Mouse (Mus musculus) 416B (cell line): Measurements from ENCODE around the gene Lzts3.
A peak's percentile ranks its signal among the peaks of the same experiment; 100 is the strongest.
"Not testable (repeated sequence)": the region's sequence is repeated elsewhere in the genome, so short reads cannot be mapped to it uniquely, and the experiment has no call there.

ENCODE experiments used
- DNase-seq: peaks from one replicate; pipeline ENCODE4 v3.0.0; 2011; ENCODE audit warnings: low read depth

Lzts3 gene

DNA sequence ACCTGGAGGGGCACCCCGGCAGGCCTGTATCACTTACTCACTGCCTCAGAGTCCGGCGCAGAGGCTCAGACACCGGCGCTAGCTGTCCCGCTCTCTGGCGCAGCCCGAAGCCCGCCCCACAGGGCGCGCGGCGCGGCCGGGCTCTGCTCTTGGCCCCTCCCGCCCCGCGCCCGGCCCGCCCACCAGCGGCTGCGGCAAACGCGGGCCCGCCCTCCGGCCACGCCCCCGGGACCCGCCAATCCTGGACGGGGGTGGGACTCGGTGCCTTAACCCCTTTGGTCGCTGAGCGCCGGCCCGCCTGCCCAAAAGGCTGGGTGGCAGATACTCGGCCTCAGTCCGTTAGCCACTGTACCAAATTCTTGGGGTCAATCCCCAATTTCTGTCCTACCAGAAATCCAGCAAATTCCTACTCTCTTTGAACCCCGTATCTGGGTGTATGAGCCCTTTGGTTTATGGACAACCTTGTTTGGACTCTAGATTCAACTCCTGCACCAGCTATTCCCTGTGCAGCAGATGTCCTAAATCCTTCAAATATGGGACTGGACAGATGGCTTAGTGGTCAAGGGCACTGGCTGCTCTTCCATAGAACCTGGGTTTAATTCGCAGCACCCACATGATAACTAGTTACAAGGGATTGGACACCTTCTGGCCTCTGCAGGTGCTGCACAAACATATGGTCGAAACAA, at the start of gene Lzts3:
Gene Lzts3, minus strand, starts transcription at position 120 of the 686 bp plus-strand sequence.
- peak; percentile 69 for DNase-seq

DNA sequence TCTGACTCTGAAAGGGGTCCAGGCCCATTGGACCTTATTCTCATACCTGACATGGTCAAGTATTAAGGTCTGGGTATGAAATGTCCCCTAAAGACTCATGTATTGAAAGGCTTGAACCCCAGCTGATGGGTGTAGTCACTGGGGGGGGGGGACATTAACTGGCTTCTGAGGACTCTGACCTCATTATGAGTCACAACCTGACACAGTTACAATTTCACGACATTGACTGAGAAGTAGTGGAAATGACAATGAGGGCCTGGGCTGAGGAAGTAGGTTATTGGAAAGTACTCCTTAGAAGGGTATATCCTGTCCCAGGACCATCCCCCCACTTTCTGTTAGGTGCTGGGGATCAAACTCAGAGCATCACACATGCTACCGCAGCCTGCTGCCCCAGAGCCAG, 46.4 kb upstream of the Lzts3 start:
- peak; percentile 72 for DNase-seq

DNA sequence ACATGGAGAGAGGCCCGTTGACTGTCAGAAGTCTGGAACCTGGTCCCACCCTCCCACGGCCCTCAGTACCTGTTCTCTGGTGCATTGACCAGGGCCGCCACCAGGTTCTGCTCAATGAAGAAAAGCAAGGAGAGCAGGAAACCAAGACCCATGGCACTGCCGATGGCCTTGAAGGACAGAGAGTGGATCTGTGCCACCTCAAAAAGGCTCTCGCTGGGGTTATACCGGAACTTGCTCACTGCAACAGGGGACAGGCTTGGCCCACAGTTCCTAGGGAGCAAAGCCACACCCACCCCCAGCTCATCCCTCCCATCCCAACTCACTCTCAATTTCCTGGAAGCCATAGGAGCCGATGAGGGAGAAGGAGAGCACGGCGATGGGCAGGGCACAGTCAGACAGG, 42.8 kb upstream of the Lzts3 start:
- DNase-seq = no peak

DNA sequence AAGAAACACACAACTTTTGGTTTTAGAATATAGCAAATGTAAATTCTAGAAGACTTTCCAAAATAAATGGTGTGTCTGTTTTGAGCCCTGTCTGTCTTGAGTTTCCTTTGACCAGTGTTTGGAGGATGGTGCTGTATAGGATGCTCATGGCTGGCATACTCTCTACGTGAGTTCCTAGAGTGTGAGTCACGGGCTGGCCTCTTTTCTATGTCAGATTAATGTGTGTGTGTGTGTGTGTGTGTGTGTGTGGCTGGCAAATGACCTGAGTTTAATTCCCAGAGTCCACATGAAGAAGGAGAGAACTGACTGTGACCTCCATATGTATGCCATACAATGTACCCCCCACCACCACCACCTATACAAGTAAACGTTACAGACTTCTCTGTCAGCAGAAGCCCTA, 38.9 kb upstream of the Lzts3 start:
- DNase-seq = no peak

DNA sequence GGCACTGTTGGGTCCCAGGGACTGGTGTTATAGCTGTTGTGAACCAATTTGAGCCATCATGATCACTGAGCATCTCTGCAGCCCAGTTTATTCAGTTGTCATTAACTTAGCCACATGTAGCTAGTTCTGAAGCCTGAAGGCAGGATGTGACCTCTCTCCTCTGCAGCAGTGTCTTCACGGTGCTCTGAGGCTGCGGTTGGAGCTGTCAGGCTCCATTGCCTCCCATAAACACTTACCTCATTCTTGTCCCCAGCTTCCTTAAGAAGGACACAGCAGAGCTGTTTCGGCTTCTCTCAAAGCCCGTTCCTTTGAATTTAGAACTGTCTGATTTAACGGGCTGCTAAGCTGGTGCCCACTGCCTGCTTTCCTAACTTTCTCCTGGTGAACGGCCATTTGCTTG, 37.3 kb upstream of the Lzts3 start:
- no peak for DNase-seq

DNA sequence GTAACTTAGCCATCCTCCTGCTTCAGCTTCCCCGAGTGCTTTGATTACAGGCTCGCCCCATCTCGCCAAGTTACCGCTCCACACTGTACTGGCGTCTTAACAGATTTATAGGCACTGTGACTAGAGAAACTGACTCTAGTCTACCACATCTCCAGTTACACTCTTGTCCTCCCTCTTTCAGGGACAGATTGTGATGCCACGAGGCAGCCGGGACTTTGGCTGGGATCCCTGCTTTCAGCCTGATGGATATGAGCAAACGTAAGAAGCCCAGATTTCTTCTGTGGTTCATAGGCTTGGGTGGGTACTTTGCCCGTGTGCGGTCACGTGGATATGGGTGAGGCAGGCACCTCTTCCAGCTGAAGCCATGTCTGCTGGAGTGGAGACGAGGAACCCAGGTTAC, 36.6 kb upstream of the Lzts3 start:
- DNase-seq = no peak

DNA sequence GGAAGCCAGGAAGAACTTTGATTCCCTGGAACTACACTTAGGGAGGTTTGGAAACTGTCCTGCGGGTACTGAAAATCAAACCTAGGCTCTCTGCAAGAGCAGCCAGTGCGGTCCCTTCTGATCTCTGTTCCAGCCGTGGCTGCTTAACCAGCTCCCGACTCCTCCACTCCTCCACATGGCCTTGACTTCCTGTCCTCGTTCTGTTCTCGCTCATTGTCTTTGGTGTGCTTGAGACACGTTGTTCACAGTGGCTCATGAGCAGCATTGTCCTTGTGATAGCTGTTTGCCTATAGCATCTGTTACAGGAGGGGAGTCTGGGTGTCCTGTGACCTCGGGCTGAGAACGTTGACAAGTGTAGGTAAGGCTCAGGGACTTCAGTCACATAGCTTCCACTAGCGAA, 34.6 kb upstream of the Lzts3 start:
- DNase-seq = no peak

DNA sequence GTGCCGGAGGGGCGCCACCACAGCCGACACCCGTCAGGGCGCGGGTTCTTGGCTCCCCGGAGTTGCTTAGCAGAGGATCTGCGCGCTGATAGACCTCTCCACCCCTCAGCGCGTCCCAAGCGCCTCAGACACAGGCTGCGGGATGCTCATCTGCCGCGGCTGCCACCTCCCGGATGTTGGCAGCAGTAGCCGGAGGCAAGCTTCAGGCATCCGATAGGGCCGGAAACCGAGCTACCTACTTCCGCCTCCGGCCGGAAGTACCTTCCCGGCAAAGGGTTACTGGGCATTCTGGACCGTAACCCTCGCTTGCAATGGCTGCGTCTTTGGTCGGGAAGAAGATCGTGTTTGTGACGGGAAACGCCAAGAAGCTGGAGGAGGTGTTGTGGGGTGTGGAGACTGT, 25.0 kb upstream of the Lzts3 start, which contains the start of gene Itpa:
Gene Itpa, plus strand, starts transcription at position 52 of the 400 bp plus-strand sequence.
- DNase-seq = peak; percentile 90

DNA sequence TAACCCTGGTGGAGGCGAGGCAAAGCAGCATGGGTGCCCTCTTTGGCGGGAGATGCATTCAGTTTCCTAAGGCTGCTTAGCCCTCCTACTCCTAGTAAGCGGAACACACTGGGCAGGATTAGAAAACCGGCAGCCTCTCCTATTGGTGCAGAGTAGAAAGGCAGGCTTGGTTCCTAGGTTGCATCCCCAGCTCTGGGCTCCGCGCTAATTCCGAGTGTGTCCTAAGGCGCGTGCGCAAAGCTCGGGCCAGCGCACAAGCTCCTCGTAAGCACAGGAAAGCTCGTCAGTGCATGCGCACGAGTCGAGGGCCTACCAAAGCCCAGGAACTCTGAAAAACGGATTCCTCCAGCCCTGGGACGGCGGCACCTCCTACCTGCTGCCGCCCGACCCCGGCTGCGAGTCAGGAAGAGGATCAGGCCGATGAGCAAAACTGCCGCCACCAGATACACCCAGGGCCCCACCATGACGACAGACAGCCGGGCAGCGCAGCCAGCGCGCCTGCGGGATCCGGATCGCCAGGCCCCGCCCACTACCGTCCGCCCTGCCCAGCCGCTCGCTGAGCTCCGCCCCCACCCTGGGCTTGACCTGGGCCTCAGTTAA, 21.6 kb upstream of the Lzts3 start, which contains the start of gene Ddrgk1:
Gene Ddrgk1, minus strand, starts transcription at position 558 of the 600 bp plus-strand sequence.
- DNase-seq = peak; percentile 99

DNA sequence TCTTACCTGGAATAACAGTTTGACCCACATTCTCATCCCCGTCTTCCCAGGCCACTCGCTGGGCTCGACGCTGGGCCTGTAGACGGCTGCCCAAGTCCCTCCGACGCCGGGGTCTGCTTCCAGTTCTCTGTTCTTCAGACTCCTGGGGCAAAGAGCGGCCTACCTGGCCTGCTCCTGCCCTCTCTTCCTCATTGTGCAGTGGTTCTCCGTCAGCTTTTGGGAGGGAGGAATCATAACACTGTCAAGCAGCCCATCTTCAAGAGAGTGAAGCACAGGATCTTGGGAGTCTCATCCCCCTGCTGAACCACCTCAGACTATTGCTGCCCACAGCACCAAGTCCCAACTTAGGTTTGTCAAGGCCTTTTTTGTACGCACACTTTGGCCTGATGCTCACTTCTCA, 20.7 kb upstream of the Lzts3 start:
- no peak for DNase-seq

DNA sequence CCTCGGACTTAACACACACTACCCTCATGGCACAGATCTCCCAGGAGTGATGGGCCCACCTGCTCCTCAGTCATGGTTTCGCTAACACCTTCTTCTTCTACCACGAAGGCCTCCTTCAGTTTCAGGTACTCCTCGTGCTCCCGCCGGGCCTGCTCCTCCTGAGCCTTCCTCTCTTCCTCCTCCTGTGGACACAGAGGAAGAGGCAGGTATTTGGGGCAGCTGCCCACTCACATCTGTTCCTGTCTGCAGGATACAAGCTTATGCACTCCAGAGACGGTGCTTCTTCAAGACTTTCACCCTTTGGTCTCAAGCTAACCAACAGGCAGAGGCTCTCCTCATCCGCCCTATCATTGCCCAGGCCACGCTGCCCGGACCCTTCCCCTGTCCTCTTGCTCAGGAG, 15.9 kb upstream of the Lzts3 start:
- no peak for DNase-seq

DNA sequence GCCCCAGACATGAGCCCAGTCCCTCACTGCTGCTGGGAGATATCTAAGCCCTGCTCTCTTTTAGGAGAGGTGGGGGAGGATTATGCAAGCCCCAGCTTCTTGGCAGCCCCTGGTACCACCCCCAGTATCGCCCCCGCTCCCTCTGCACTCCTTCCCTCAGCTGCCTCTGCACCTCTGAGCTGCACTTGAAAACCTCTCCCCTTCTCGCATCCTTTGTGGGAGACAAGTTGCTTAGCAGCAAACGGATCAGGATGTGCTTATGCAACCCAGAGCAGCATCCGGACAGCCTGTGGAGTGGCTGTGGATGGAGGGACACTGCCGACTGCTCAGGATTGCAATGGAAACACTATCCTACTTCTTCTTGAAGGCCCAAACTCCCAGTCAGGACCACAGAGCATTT, 14.9 kb upstream of the Lzts3 start:
- no peak for DNase-seq

DNA sequence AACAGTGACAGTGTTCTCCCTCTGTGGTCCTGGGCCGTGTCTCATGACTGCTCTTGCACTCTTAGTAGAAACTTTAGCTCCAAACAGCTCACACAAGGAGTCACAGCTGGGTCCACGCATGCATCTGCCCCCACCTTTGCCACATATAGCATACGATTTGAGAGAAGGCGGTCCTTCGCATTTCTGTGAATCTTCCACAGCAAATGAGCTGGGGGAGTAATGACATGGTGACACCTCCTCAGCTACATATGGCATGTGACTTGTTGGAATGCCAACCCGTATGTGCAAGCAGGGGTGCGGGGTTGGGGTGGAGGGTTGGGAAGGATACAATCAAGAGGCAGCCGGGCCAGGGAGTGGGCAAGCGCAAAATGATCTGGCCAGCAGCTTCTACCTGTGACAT, 13.9 kb upstream of the Lzts3 start:
- no peak for DNase-seq

DNA sequence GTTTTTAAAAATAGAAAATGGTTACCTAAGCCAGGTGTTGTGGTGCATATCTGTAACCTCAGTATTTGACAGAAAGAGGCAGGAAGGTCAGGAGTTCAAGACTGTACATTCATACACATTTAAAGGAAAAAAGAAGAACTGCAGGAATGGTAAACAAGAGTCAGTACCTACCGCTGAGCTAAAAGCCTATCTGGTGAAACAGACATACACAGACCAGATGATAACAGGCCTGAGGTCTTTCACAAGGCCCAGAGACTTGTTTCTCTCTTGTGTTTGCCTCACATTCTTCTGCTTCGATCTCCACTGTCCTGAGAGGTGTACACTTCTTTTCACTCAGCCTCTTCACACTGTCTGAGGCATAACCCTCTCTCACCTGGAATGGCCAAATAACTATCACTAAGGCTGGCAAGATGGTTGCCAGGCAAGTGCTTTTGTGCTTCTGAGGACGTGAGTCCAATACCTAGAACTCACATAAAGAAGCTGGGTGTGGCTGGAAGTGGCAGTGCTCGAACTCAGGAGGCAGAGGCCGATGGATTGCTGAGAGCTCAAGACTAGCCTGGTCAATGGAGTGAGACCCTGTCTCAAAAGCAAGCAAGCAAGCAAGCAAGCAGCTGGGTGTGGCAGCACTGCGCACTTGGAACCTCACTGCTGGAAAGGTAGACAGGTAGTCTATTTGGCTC, 13.2 kb upstream of the Lzts3 start:
- DNase-seq = no peak

DNA sequence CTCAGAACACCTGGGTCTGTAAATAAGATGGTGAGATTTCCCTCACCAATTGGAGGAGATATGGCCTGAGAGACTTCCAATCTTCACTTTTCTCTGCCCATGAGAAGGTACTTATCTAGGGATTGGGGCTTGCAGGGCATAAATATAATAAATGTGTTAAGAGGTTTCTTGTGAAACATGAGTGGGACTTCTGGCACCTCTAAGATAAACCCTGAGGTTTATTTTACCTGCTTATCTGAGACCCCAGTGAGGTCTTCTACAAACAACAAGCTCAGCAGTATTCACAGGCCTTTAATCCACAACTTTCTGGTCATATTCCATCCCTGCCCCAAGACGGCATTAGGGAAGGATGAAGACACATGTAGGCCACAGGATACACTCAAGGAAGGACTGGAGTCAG, 11.2 kb upstream of the Lzts3 start:
- no peak for DNase-seq

DNA sequence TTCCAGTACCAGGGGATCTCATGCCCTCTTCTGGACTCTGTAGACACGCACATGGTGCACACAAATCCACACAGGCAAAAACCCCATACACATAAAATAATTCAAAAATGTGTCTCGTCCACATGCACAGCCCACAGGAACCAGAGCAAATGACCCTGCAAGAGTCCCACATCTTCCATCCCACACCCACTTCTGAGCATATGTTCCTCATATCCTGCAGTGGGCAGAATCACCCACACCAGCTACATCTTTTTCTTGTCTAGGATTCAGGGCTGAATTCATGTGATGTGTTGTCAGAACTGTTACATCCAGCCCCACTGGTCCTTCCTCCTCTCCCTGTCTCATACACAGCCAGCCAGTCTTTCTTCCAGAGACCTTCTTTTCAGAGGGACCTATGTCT, 10.7 kb upstream of the Lzts3 start:
- DNase-seq = no peak

DNA sequence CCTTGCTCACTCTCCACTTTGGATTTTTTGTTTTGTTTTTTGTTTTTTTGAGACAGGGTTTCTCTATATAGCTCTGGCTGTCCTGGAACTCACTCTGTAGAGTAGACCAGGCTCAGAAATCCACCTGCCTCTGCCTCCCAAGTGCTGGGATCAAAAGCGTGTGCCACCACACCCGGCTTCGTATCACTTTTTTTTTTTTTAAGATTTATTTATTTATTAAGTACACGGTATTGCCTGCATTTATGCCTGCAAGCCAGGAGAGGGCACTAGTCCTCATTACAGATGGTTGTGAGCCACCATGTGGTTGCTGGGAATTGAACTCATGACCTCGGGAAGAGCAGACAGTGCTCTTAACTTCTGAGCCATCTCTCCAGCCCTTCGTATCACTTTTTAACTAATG, 6.4 kb upstream of the Lzts3 start:
- not testable (repeated sequence) for DNase-seq

DNA sequence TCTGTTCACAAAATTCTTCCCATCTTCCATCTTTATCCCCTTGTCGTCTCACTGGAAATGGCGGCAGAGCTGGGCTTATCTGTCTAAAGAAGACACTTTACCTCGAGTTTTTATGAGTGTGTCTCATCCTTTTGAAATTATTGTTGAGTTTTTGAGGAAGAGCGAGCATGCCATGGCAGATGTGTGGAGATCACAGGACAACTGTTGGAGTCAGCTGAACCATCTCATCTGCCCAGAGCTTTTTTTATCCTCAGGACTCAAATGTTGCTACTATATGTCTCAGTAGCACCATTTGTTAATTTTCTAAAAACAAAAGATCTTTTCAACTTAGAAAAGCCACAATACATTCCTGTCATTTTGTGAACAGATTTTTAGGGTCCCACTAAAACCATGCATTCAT, 2.6 kb upstream of the Lzts3 start:
- no peak for DNase-seq

DNA sequence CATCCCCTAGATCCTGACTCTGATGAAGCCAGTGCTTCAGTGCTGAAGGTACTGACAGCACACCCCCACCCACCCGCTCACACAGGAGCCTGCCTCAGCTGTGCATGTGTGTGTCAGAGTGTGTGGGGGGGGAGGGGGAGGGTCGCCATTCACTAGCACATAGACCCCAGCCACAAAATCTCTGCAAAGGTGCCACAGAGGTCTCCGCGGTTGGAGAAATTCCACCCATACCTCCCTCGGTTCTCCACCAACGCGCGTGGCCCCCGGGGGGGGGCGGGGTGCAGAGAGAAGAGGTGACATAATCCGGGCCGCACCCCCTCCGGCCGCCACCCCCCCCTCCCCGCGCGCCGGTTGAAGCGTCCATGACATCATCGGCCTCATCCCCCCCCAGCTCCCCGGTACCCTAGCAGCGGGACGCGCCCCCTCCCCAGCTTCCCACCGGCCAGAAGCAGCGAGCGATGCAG, 374 bp downstream of the Lzts3 start:
- DNase-seq = no peak

DNA sequence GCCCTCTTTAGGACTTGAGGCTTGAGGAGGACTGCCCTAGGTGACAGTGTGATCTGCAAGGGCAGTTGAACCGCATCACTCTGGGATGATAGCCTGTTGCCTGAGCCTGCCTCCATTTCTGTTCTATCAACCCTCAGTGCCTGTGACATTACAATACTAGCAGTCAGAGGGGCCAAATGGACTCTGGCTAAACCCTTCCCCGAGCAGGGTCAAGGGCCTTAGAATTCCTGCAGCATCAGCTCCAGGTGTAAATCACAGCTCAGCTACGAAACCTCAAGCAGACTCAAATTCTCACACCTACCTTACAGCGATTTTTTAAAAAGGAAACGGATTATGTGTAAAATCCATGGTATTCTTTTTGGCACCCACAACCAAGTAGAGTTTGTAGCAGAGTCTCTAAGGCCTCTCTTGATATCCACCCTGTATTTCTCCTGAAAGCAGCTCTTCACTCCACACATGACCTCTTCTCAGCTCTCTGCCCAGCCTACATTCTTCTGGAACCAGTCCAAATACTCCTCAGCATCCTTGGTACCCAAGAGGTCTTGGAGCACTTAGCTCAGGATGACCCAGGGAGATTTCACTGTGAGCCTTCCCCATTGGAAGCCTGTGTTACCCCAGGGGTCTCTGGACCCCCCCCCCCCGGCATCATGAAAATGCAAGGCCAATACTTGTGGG, 1.1 kb downstream of the Lzts3 start:
- no peak for DNase-seq

DNA sequence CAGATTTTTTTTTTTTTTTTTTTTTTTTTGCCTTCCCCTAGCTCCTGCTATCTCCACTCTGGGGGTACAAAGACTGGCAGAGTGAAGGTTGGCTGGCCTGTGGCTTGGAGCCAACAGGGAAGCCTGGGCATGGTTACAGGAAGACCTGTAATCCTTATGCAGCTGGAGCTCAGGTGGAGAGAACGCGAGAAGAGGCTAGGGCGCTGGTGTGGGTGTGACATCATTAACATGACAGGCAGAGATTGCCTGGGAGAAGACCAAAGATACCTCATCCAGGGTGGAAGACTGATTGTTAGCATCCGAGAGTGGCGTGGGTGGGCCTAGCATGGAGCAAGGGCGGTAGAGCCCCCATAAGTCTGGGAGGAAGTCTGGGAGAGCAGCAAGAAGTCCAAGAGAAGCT, 3.3 kb downstream of the Lzts3 start:
- no peak for DNase-seq

DNA sequence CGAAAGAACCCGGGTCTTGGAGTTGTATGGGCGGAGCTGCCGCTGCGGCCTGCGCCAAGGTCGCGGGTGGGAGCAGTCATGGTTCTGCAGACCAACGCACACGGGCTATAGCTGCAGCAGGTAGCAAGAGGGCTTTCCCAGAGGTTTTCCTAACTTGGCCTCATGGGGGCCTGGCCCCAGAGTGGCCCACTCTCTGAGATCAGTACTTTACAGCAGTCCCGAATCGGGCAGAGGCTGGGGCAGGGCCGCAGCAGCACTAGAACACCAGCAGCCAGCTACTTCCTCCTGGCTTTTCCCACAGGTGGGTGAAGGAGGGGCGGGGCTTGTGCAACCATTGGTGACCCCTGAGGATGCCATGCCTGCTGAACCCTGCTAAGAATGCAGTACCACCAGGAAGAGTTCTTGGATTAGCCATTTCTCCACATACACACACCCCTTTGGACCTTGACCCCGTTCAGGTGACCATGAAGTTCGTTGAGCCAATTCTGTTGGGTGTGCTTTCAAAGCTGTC, 4.4 kb downstream of the Lzts3 start:
- DNase-seq = no peak

DNA sequence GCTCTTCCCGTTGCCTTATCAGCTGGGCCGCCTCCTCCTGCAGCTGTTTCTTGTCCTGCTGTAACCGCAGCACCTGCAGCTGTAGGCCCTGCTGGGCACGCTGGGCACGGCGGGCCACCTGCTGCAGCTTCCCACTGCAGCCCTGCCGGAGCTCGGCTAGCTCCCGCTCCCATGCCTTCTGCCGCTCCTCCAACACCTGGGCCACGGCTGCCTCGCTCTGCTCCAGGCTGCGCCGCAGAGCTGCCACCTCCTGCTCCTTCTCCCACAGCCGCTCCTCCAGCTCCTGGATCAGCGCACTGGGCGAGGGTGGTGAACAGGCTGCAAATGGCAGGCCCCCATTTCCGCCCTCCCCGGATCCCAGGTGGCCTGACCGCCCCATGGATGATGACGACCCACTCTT, 6.8 kb downstream of the Lzts3 start:
- no peak for DNase-seq
